Mouse (Mus musculus) monocyte, adult 2 months (primary cell): ENCODE measurements around the gene Syt16.

ENCODE experiments used
- DNase-seq, 2 experiments: peaks; one replicate each; pipeline ENCODE4 v3.0.0; 2022; ENCODE audit warnings: low spot score in 2 of 2, low read depth in 1 of 2

The Syt16 gene

DNA sequence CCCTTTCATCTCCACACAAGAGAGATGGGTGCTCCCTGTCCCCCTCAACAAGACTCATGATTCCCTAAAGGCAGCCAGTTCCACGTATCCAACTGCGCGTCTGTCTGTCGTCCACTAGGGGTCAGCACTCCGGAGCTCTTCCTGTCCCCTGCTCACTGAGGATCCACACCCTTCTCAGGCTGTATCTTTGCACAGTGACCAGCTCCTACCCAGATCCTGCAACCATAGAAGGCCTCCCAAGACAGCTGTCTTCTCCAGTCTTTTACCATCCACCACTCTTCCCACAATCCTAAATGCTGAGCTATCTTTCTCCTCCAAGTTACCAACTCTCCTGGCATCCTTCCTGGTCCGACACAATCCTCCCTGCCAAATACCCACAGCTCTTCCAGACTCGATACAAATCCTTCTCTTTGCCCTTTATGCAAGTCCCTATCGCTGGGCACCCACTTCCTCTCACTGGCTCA, 12.0 kb downstream of the Syt16 start:
- DNase-seq = no peak

DNA sequence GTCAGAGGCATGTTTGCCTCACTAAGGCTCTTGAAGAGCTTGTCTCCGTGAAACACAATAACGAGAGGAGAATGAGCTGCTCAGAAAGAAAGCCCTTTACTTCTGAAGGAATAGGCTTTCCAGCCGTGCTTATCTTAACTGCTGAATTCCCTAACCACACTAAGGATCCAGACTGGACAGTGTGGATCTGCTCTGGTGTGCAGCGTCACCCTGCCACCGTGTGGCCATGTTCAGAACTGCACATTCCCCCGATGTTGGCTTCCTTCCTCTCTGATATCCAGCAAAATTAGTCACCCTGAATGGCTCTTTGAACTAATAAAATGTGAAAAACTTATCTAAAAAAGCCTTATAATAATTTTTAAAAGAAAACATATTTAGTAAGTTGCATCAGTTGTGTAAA, 16.3 kb downstream of the Syt16 start:
- peak in 1 of 2 experiments; percentile 13 for DNase-seq

- DNase-seq = no peak
Observed at GRCm38 (mm10) chr12:74014739-74015270, 17.3 kb downstream of the Syt16 start.

GRCm38 (mm10) chr12:74015491-74015890, 18.0 kb downstream of the Syt16 start:
- no peak for DNase-seq

GRCm38 (mm10) chr12:74023260-74023659, 25.8 kb downstream of the Syt16 start:
- DNase-seq = no peak

GRCm38 (mm10) chr12:74024912-74025311, 27.5 kb downstream of the Syt16 start:
- DNase-seq = no peak

DNA sequence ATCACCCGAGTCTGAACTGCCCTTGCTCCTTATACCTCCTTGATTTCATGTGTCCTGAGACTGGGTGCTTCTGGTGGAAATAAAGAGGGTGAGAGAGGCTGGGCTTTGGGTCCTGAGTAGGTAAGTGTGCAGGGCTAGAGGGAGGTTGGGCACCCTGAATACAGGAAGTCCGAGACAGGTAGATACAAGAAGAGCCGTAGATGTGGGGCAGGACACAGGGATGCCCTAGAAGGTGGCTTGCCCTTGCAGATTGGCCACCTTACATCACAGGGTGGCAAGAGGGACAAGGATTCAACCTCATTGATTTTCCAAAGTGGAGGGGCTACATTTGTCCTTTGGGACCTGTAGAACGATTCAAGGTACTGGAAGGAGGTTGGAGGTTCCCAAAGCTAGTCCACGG, 45.8 kb downstream of the Syt16 start:
- DNase-seq = no peak

- DNase-seq = no peak
Observed at GRCm38 (mm10) chr12:74043755-74044154, 46.3 kb downstream of the Syt16 start.

- no peak for DNase-seq
Observed at GRCm38 (mm10) chr12:74044241-74044640, 46.8 kb downstream of the Syt16 start.

- no peak for DNase-seq
Observed at GRCm38 (mm10) chr12:74055336-74055931, 58.0 kb downstream of the Syt16 start.

DNA sequence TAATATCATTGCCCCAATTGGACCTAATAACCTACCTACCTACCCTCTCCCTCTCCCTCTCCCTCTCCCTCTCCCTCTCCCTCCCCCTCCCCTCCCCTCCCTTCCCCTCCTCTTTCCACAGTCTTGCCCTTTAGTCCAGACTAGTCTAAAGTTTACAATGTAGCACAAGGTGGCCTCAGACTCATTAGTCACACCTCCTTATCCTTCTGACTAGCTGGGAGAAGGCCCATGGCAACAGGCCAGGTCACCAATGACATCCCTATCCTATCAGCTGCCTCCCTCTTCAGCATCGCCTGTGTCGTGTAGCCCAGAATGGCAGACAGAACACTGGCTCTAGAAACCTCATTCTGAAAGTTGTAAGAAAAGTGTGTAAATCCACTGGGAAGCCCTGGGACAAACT, 58.7 kb downstream of the Syt16 start:
- no peak for DNase-seq

- DNase-seq = no peak
Observed at GRCm38 (mm10) chr12:74062547-74062946, 65.1 kb downstream of the Syt16 start.

- no peak for DNase-seq
Observed at GRCm38 (mm10) chr12:74068912-74069311, 71.5 kb downstream of the Syt16 start.

DNA sequence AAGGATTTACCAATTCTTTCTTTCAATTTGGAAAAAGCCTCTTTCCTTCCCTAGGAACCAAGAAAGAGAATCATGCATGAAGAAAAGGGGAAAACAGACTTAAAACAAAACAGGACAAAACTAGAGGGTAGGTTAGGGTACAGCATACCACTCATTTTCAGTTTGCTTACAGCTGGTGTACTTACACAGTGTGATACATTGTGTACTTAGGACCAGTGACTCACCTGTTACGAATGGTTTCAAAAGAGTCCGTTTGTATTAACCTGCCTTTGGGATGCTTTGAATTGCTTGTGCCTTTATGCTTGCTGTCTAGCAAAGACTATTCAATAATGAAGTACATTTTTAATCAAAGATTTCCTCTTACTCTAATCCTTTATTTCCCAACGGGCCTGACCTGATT, 78.1 kb downstream of the Syt16 start:
- no peak for DNase-seq

GRCm38 (mm10) chr12:74076091-74076490, 78.6 kb downstream of the Syt16 start:
- no peak for DNase-seq

DNA sequence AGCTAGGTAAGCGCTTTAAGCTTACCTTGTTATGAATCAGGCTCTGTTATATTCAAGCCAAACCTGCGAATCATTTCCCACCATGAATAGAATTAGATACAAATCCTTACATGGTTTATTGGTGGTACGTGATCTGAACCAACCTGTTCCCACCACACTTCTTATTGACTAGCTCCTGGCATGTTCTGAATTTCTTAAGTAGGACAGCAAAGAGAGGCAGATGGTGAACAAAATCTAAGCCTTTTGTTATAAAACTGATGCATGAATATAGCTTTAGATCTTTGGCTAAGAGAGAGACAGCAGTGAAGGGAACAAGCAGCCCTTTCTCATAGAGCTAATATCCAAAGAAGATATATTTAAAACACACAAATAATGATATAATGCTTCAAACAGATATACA, 83.7 kb downstream of the Syt16 start:
- no peak for DNase-seq

GRCm38 (mm10) chr12:74084389-74084788, 86.9 kb downstream of the Syt16 start:
- no peak for DNase-seq

DNA sequence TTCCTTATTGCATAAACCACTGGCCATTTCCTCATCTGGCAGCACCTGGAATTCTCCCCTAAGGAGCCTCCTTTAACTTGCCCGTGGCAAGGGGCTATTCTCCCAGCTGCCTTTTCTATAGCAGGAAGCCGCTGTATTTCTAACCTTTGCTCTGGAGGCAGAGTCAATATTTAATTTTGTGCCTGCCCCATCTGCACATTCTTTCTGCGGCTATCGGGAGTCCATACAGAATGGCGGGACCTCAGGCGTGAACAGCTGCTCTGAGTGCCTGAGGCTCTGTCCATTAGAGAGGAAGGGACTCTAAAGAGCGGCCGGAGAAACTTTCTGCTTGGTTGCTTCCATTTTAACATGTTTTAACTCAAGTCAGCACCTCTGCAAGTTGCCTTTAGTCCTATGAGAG, 89.6 kb downstream of the Syt16 start:
- no peak for DNase-seq

- no peak for DNase-seq
Observed at GRCm38 (mm10) chr12:74089342-74090131, 92.1 kb downstream of the Syt16 start.

DNA sequence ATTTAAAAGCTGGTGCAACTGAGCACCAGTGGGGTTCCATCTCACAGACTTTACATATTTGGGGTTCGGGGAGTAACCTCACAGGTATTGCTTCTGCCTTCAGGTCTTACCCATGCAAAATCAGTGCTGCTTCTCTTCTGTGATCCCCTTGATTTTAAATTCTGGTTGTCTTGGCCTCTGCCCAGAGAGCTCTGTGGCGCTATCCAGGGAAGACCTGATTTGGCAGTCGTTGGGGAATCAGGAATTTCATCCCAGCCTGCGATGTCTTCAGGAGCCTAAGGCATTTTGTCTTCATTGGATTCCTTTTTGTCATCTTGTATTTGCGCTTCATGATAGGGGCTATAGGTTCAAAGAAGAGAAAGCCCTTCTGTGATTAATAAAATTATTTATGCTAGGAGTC, 95.1 kb downstream of the Syt16 start:
- DNase-seq = no peak

GRCm38 (mm10) chr12:74093110-74093509, 95.6 kb downstream of the Syt16 start:
- no peak for DNase-seq

DNA sequence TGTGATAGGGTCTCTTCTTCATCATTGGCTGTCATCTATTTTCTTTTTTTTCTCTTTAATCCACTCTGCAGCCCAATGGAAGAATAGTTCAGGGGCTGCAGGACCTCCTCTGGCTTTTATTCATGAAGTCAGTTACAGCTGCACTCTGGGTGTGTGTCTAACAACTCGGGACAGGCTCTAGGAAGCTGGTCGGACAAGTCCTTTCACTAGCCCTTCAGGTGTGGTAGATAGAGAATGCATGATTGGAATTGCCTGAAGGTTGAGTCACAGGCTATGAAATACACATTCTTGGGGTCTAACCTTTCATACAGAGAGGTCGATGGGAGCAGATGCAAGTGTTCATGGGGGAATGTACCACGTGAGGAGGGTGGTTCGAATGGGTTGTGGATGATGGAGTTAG, 97.2 kb downstream of the Syt16 start:
- DNase-seq = no peak
